Mouse (Mus musculus) kidney, postnatal 25 days (tissue): ENCODE results near the gene Zfp688.
"Not testable (repeated sequence)": the region's sequence is repeated elsewhere in the genome, so short reads cannot be mapped to it uniquely, and the experiment has no call there.

Source experiments
- DNase-seq, 2 experiments: peaks; one replicate each; pipeline ENCODE4 v3.0.0; 2021; ENCODE audit warnings: mixed read lengths in 2 of 2

Gene Zfp688

GRCm38 (mm10) chr7:127406002-127406987 lies 15.6 kb downstream of the Zfp688 start, which contains the start of gene Zfp764:
Gene Zfp764, minus strand, starts transcription at chr7:127406822.
- peak; percentile 91 to 96 for DNase-seq

- not testable (repeated sequence) for DNase-seq
Observed at GRCm38 (mm10) chr7:127404101-127404500, 17.8 kb downstream of the Zfp688 start.

- no peak for DNase-seq
Observed at GRCm38 (mm10) chr7:127402980-127403379, 18.9 kb downstream of the Zfp688 start.

- DNase-seq, result no peak
Observed at GRCm38 (mm10) chr7:127400355-127400754, 21.5 kb downstream of the Zfp688 start.

- DNase-seq, result no peak
Observed at GRCm38 (mm10) chr7:127393944-127394333, 27.9 kb downstream of the Zfp688 start.

GRCm38 (mm10) chr7:127393157-127393943 lies 28.5 kb downstream of the Zfp688 start, which contains the start of gene E430018J23Rik:
Gene E430018J23Rik, minus strand, starts transcription at chr7:127393629.
- peak; percentile 98 to 100 for DNase-seq

GRCm38 (mm10) chr7:127392251-127392824 lies 29.5 kb downstream of the Zfp688 start:
- no peak for DNase-seq

- DNase-seq, result no peak
Observed at GRCm38 (mm10) chr7:127391538-127391937, 30.3 kb downstream of the Zfp688 start.

- DNase-seq, result no peak
Observed at GRCm38 (mm10) chr7:127390306-127390705, 31.6 kb downstream of the Zfp688 start.

GRCm38 (mm10) chr7:127388201-127388600 lies 33.7 kb downstream of the Zfp688 start:
- not testable (repeated sequence) for DNase-seq

GRCm38 (mm10) chr7:127386641-127387392 lies 35.1 kb downstream of the Zfp688 start, which contains the start of gene 9130019O22Rik:
Gene 9130019O22Rik, minus strand, starts transcription at chr7:127387166.
- DNase-seq, result peak; percentile 96 to 99

- DNase-seq, result not testable (repeated sequence)
Observed at GRCm38 (mm10) chr7:127385560-127385959, 36.3 kb downstream of the Zfp688 start.

GRCm38 (mm10) chr7:127378310-127378921 lies 43.5 kb downstream of the Zfp688 start:
- DNase-seq, result no peak

- peak; percentile 96 to 99 for DNase-seq
Observed at GRCm38 (mm10) chr7:127375271-127376245, 46.3 kb downstream of the Zfp688 start, which contains the start of gene Zfp747. Gene Zfp747, minus strand, starts transcription at chr7:127376050.

GRCm38 (mm10) chr7:127371870-127372269 lies 50.0 kb downstream of the Zfp688 start:
- DNase-seq, result not testable (repeated sequence)

- no peak for DNase-seq
Observed at GRCm38 (mm10) chr7:127371213-127371612, 50.7 kb downstream of the Zfp688 start.
